Mouse (Mus musculus) gastrocnemius, postnatal 25 days (tissue): ENCODE results near the gene Ctps2. TPM values are rescaled to one million over a fixed set of nuclear protein-coding genes. Genes with fewer than 3 reads are reported as not detected.
"Not testable (repeated sequence)": the region's sequence is repeated elsewhere in the genome, so short reads cannot be mapped to it uniquely, and the experiment has no call there.

Experiments used
- DNase-seq: peaks from one replicate; pipeline ENCODE4 v3.0.0; 2022
- long read RNA-seq, 2 experiments: library from polyadenylated mRNA; stranded (forward); transcript quantifications; one replicate each; pipeline ENCODE4 v2.0.0; 2021
- total RNA-seq, 2 experiments: library from RNA; stranded (reverse); gene quantifications; 1 replicate in 1 of 2; 2 replicates in 1 of 2; pipeline ENCODE4 v1.2.3; 2021

Gene Ctps2
- total RNA-seq, result 1 to 10 TPM; 5.1 to 8.4 TPM
- long read RNA-seq, experiment 1, partial matches to known transcripts, result 1 of 1 reads
- long read RNA-seq, experiment 1, other reads (novel, unspliced or antisense), result 0 of 1 reads
- long read RNA-seq, experiment 2, partial matches to known transcripts, result 2 of 5 reads
- long read RNA-seq, experiment 2, other reads (novel, unspliced or antisense), result 2 of 5 reads

DNA sequence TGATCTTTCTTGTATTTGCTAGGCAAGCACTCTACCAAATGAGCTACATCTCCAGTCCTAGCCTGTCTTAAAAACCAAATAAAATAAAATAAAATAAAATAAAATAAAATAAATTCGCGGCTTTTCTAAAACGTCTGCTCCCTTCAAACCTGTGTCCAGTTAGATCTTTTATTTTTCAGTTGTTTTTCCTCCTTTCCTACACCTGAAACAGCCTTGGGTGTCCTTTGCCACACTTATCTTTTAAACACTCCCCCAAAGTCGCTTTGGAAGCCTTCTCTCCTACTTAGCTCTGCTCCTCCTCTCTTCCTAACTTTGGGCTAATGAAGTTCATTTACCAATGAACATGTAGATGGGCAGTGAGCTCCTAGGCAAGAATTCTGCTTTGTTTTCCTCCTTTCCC is at the start of gene Ctps2:
TSS of gene Ctps2 (plus strand) at position 301 of the 400 bp plus-strand sequence.
- DNase-seq, result no peak

DNA sequence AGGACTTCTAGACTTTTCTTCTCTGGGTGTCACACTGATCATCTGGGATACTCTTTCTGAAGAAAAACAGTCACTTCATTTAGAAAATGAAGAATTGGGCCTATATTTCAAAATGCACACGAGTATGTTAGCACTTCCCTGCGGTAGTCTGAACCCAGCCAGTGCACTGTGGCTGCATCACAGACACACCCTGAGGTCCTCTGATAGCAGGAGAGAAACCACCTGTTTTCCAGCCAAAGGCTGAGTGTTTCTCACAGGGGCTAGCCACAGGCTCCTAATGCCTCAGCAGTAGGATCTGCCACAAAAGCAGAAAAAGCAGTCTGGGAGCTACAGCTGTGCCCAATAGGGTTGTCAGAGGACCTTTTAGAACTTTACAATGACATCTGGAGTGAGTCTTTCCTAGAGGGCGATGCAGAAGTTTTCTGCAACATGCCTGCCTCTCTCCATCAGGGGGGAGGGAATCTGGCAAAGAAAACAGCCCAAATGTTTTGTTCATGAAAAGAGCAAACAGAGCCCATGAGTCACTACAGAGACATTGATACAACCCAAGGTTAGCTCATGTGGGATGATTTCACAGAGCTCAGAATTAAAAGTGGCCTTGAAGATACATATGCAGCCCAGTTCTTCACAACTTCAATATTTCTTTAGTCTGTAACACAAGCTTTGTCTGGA is 32.6 kb upstream of the Ctps2 start:
- no peak for DNase-seq

DNA sequence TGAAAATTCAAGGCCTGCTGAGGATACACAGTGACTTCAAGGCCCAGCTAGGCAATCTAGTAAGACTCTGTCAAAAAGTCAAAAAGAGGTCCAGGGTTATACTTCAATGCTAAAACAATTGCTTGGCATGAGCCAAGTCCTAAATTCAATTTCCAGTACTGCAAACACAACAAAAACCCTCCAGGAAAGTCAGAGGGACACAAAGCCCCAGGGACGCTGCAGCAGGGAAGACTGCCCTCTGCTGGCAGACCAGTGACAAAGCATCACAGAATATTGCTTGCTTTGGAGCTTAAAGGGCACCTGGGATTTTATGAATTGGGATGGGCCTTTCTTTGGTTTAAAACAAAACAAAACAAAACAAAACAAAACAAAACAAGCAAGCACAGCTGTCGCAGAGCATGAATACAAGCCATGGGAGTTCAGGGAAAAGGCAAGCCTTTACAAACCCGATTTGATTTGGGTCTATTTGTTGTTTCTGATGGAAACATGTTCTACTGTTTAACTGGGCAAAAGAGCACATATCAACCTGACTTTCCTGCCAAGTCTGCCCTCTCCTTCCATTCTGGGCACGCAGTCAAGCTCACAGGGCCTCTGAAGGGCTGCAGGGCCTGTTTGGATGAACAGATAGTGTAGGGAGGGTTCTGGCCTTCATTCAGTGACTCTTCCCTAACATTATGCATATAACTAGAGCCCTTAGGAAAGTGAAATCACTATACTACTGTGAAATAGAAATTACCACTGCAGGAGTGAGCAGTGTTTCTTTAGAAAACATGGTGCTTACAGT is 29.1 kb upstream of the Ctps2 start:
- DNase-seq, result peak; percentile 13

DNA sequence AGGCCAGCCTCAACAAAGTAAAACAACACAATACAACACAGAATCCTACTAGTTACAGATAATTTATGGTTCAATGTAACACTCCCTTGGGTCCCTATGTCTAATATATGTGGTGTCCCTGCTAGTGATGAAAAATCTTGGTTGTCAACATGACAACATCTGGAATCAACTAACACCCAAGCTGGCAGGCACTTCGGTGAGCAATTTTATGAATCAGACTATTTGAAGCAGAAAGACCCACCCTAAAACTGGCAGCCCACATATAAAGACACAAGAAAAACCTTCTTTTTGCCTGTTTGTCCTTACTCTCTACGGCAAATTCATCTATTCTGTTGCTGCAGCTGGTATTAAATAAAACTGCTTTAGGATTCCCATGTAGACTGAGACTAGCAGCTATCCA is 27.3 kb upstream of the Ctps2 start:
- DNase-seq, result no peak

DNA sequence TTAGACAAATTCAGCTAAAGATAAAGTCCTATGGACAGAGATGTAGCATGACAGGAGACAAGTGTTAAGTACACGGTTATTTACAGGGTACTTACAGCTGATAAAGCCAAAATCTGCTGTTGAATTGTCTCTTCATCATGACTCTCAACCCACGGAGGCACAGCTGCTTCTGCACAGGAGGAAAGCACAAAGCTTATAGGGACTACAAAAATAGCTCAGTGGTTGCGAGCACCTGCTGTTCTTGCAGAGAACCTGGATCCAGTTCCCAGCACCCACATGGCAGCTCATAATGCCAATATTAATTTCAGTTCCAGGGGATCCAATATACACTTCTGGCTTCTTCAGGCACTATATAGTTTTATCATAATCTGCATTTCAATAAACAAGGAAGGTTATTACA is 22.8 kb upstream of the Ctps2 start:
- DNase-seq, result no peak

DNA sequence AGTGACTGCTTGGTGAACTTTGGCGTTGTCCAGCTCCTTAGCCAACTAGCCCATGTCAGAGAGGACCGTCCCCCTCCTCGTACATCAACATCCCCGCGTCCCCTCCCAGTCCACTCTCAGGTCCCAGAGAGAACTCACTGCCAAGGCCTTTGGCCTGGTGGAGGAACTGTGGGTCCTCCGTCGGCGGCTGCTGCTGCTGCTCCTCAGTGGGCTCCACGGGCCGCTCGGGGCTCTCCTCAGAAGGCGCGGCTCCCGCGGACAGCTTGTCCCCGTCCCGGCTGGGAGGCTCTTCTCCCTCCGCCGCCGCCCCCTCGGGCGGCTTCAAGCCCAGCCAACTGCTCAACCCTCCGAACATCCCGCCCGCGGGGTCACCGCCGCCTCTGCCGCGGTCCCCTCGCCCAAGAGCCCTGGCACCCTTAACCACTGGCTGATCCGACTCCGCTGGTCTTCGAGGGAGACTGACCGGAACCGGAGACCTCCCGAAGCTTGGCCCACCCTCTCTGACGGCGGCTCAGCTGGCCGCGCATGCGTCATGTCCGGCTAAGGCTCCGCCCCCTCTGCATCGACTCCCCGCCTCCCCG is 13.0 kb upstream of the Ctps2 start, which contains the start of gene Syap1:
TSS of gene Syap1 (minus strand) at position 517 of the 581 bp plus-strand sequence.
- DNase-seq, result peak; percentile 78

DNA sequence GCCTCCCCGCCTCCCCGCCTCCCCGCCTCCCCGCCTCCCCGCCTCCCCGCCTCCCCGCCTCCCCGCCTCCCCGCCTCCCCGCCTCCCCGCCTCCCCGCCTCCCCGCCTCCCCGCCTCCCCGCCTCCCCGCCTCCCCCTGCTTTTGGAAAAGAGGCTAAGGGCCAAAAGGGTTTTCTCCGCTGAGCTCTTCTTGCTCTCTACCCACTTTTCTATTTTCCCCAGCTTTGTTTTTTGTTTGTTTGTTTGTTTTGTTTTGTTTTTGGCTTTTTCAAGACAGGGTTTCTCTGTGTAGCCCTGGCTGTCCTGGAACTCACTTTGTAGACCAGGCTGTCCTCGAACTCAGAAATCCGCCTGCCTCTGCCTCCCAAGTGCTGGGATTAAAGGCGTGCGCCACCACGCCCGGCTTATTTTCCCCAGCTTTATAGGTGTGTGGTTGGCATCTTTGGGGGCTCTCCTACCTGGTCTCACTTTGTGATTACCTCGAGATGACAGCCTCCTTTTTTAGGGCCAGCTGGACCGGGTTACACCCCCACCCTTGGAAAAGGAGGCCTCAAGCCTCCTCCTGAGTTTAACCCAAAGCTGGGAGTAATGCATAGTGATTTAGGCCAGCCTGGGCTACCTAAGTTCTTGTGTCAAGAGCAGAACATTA is 12.3 kb upstream of the Ctps2 start:
- DNase-seq, result not testable (repeated sequence)

DNA sequence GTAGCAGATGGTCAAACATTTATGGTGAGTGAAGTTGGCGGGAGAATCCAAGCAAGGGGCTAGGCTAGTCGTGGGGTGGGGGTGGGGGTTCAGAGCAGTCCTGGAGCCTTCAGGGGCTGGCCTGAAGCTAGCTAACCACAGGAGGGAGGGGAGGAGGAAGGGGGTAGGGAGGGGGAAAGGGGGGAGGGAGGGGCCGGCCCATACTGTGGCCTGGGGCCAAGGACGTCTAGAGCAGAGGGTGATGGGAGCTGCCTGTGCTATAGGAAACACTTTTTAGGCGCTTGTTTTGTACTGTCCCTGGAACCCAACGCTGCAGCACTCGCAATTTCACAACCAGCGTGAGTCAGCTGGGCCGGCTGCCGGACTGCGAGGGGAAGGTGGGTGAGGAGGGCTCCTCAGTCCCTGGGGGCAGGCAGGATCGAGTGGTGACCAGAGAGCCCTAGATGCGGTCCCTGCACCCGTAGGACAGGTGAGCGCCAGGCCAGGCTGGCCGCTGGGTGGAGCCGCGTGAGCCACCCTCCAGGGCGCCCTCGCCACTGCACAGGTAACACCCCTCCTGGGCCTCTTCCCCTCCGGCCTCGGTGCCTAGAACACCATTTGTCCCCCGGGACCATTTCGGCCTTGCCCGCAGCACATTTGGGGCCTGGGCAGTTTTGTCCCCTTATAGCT is 467 bp downstream of the Ctps2 start:
- peak; percentile 34 for DNase-seq

DNA sequence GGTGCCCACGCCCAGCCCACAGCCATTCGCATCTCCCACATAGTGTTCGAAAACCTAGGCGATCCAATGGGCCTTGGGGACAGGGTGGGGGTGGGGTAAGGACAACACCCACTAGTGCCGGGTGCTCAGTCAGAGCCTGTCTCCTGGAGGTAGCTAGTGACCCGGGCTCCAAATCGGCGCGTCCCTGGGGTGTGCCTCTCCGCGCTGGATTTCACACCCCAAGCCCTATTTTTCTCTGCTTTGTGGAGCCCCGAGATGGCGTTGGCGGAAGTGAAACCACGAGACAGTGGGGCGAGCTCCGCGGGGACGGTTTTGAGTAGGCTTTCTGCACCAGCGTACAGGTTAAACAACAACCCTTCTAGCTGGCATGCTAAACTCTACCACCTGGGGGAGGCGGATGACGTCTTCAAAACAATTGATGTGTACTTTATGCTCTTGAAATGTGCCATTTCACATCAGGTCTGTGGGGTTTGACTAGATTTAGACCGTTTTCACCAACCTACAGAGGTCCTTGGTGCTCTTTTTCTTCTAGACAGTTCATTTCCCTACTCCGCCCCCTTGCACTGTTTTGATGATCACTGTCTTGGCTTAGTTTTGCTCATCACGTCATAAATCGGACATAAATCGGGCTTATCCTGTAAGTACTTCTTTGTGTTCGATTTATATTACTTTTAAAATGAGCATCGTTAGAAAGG is 1.1 kb downstream of the Ctps2 start:
- DNase-seq, result peak; percentile 14

DNA sequence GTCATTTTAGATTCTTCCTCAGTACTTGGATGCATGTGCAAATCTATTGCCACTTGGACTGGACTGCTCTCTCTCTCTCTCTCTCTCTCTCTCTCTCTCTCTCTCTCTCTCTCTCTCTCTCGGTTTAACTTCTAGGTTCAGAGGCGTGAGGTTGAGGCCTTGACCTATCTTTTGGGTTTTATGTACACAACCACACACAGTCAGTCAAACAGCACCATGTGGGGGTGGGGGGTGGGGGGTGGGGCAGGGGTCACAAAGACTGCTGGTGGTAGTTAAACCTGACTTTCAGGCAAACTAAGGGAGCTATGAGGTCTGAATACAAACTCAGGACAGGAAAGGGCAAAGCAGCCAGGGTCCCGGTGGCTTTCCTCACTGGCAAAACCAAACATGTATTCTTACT is 6.5 kb downstream of the Ctps2 start:
- DNase-seq, result no peak

DNA sequence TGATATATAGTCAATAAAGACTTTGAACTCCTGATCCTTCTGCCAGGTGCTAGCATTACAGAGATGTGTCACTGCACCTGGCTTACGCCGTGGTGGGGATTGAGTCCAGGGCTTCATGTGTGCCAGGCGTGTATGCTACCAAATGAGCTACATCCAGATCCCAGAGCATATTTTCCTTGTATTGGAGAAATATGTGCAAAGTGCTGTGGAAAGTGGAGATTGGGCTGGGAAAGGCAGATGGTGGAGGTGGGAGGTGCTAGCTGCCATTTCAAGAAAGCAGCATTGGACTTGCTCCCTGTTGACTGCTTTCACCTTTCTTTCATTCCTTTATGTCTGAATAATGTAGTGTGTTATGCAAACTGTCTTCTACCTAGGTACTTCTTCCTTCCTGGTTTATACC is 12.6 kb downstream of the Ctps2 start:
- no peak for DNase-seq

DNA sequence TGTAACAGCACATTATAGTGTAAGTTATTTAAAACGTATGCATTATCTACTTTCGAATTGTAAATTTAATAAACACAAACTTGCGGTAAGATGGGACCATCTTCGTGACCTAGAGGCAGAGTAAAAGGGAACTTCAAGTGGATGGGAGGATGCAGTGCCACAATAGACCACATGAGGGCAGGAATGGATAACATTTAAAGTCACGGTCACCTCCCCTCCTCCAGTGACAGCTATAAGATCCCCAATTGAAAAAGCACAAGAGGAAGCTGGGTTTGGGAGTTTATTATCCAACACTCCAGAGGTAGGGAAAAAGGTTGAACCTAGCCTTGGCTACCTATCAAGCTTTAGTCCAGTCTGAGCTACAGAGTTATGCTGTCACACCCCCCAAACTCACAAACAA is 14.7 kb downstream of the Ctps2 start:
- DNase-seq, result no peak

DNA sequence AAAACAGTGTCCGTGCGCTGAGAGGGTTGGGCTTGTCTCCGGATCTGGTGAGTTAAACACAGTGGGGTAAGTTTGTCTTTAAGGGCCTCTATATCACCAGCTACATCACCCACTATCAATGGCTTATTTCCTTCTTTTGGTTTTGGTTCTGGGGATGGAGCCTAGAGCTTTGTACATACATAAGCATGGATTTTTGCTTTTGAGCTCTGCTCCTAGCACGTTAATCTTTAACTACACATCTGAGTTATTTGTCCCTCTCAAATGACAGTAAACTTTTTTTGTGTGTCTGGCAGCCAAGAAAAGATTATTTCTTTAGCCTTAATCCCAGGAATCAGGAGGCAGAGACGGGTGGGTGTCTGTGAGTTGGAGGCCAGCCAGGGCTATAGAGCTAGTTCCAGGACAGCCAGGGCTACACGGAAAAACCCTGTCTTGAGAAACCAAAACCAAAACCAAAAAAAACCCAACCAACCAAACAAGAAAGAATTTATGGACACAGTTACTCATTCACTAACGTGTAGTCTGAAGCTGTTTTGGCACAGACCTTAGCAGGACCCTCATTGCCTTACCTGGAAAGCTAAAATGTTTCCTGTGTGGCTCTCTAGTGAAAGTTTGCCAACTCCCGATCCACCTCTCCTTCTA is 20.6 kb downstream of the Ctps2 start:
- no peak for DNase-seq

DNA sequence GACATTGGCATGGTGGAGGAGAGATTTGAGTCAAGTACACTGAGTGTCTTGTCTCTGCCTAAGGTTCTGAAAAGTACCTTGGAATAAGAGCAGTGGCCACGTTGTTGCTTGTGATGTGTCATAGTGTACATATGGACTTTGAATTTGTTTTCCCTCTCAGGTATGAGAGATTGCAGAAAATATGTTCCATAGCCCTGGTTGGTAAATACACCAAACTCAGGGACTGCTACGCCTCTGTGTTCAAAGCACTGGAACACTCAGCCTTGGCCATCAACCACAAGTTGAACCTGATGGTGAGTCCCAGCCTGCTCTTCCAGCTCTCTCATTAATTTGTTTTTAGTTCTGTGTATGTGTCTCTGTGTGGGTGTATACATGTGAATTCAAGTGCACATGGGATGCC is 30.4 kb downstream of the Ctps2 start:
- DNase-seq, result no peak

DNA sequence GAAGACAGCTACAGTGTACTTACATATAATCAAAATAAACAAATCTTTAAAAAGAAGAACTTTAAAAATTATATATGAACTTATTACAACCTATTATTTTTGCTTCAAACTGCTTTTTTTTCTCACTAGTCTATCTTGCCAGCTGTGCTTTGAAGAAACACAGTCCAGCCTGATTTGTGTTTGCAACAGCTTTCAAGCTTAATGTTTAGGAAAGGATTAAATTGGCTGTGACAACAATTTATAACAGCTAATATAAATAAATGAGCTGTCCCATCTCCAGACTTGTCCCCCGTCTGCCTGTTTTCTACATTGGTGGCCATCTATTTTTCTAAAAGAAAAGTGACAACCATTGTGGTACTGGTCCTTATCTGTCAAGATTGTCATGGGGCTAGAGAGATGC is 41.0 kb downstream of the Ctps2 start:
- DNase-seq, result no peak

DNA sequence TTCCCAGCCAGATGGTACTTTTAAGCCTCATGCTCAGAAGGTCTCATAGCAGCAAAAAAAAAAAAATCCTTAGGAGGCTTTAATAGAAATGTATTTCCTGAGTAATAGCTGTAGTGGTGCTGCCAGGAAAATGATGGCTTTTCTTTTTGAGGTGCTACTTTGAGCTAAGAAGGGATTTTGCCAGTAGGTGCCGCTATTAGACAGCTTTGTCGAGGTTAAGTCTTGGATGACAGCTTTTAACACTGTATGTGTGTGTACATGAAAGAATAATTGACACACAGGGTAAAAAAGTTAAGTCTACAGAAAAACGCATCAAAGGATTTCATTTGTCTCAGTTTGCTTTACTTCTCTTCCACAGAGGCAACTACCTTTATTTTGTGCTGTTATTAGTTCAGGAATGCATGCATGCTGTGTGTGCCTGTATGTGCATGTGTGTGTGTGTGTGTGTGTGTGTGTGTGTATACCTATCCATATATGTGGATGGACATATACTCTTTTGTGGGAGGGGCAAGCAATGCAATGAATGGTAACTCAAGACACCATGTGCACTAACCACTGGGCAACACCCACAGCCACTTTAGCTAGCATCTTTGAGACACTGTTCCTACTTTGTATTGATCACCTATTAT is 48.9 kb downstream of the Ctps2 start:
- no peak for DNase-seq

DNA sequence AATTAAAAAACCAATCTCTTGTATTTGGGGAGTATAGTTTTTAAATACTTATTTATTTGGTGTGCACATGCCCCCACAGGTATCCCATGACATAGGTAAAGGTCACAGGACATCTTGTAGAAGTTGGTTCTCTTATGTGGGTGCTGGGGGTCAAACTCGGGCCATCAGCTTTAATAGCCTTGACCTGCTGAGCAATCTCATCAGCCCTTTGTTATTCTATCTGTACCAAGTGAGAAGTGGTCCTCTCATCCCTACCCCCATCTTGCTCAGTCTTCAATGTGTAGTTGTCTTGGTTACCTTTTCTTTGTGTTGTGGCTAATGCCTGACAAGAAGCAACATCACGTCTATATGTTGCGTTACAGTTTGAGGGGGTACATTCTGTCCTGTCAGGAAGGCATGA is 56.9 kb downstream of the Ctps2 start:
- DNase-seq, result no peak

DNA sequence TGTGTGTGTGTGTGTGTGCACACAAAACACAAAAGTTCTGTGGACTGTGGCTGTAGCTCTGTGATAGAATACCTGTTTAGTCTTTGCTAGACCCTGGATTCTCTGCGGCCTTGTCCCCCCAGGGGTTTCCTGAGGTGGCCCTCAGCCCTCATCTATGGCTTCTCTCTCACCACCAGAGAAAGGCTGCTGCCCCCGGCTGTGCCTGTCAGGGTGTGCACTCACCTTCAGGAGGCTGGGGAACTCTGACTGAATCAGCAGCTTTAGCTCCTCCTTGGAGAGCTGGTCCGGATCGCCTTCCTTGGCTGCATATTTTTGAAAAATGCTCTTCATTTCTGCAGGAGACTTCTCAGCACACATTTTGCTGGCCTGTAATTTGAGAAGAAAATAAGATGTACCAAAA is 62.8 kb downstream of the Ctps2 start:
- no peak for DNase-seq

DNA sequence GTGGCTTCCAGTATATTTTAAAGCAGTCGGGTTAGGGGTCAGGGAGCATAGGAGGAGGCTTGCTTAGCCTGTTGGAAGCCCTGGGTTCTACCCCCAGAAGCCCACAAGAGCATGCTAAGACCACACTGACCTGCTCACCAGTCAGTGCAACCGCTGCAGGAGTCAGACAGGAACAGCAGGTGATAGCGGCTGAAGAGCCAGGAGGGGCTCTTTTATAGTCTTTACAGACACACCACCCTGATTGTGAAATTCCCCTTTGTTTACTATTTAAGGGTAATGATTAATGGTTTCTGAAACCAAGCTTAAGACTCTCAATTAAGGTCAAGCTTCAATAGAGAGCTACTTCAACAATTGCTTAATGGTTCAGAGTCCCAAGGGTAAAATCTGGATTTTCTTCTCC is 63.3 kb downstream of the Ctps2 start, which contains the start of gene S100g:
TSS of gene S100g (minus strand) at position 217 of the 400 bp plus-strand sequence.
- no peak for DNase-seq

DNA sequence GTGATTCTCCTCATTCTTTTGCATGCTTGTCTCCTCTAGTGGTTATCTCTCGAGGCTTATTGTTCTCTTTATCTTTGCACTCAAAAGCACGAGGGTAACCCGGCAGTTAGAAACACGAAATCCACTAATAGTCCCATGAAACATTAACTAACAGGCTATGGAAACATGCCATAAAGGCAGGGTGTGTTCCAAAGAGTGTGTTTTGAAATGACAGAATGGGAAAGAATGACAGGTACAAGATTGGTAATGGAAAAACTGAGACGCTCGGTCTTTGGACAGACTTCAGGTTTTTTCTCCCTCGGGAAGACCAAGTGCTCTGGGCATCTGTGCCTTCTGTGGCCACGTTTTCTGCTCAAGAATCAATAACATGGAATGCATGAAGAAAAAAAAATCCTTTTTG is 66.4 kb downstream of the Ctps2 start:
- DNase-seq, result no peak
